Mouse (Mus musculus) frontal cortex, postnatal 14 days (tissue): ENCODE data around the gene Ehbp1.
A peak's percentile ranks its signal among the peaks of the same experiment; 100 is the strongest.

ENCODE experiments used
- DNase-seq, 2 experiments: peaks; one replicate each; pipeline ENCODE4 v3.0.0; 2022; ENCODE audit warnings: low spot score in 2 of 2

The Ehbp1 gene

DNA sequence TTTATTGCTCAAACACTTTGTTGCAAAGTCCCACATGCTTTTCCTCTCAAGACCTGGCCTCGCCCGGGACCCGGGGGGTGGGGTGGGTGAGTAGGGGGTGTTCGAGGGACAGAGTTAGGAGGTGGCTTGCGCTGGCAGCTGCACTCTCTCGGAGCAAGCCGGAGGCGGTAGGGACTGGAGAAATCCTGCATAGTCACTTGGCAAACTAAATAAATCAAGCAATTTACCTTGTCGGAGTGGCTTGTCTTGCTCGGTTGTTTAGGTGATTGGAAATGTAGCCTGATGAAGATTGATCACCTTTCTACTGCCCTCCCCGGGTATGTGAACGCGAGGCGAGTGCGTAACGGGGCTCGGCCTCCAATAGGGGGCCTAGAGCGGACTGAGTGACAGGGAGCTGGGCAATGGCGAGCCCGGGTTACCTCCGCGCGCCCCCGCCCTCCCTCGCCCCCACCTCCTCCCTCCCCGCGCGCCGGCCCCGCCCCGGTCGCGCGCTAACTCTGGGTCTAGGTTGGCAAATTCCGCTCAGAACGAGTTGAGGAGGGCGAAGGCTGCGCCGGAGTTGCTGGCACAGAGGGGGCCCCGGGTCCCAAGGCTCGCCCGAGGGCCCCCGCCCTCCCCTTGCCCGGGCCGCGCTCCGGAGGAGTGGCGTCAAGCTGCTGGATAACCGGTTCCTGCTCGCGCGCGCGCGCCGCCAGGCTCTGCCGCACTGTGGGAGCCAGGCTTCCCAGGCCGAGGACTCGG, 340.6 kb downstream of the Ehbp1 start:
- peak; percentile 27 to 55 for DNase-seq

DNA sequence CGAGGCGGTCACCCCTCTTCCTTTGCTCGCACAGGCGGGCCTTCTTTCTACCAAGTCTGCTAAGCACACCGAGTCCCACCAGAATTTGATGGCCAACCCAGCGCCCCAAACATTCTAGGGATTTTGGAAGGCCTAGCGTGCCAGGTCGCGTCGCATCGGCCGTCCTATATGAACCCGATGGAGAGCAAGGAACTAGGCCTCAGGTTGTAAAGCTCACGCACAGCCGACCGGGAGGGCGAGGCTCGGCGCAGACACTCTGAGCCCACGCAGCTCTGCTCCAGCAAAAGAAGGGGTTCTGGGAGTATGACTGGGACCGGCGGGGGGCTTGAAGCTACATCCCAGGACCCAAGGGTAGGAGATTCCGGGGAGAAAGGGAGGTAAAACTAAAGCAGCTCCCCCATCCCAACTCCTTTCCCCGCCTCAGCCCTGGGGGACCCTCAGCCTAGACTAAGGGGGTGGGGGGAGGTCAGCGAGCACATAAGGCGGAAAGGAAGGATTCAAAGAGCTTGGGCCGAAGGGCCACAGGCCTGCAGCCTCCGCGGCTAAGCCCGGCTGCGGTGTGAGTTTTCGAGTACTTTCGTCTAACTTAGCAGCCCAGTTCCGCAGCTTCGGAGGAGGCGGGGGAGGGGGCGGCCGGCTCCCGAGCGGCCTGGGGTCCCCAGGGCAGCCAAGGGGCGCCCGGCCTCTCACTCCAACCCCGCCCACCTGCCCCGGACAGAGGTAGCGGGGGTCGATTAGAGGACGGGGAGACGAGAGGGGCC, 341.6 kb downstream of the Ehbp1 start:
- DNase-seq = no peak

DNA sequence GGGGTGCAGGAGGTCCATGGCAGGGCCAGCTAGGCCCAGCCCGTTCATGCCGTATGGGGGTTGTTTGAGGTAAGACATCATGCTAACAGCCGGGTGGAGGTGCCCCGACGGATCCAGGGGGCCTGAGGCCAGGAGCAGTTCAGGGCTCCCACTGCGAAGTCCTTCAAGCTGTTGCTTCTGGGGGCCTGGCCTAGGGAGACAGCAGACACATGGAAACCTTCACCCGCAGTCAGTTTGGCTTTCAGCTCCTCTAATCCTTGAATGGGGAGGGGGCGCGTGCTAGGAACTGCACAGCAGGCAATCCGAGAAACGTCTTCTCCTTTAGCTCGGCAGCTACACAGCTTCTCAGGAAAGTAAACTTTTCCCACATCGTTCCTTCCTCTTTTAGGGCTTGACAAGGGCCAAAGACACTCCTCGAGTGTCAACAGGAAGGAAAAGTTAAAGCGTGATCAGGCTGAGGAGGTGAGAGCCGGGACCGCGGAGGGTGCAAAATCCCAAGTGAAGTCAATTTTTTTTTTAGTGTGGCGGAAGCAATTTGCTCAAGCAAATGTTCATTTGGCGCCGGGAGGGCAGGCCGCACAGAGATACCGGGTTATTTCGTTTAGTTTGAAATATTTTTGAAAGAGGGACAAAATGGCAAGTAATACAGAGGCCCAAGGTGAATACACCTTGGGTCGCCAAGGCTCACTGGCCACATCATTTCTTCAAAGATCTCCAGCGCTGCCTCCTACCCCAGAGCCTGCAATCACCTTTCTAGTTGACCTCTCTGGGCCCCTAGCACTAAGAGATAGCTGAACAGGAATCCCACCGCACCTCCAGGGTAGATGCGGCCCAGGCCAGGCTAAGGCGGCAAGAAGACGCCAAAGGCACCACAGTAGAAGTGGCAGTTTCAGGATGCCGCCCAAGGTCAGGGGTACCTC, 342.4 kb downstream of the Ehbp1 start:
- no peak for DNase-seq

DNA sequence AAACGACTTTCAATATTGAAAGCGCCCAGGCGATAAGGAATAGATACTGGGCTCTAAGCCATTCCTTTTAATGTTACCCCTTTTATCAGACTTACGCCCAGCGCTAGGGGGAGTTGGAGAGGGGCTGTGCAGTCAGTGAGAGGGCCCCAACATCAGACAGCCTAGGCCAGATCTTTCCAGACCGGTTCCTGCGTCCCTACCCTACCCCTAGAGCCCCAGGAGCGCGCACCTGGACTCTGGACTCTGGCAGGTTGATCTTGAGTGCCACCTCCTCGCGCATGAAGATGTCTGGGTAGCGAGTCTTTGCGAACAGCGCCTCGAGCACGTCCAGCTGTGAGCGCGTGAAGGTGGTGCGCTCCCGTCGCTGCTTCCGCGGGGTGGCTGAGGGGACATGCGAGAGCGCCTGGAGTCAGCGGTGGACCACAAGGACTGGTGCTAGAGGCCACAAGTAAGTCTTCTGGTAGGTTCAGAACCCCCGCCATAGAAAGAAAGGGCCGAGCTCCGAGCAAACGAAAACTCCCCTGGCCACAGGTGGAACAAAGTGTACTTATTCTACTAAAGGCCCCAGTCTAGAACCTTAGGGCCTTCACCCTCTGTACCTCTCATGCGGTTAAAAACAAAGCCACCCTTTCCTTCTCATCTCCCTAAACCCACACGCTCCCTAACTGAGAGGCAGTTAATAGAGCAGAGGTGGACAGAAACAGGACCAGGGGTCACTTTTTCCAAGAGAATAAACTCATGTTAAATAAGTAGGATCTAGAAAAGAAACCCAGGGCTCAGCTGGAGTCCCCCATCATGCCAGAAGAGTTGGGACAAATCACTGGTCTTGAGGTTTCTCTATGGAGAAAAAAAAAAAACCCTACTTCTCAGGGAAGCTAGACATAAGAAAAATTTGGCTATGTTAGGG, 343.7 kb downstream of the Ehbp1 start:
- no peak for DNase-seq

DNA sequence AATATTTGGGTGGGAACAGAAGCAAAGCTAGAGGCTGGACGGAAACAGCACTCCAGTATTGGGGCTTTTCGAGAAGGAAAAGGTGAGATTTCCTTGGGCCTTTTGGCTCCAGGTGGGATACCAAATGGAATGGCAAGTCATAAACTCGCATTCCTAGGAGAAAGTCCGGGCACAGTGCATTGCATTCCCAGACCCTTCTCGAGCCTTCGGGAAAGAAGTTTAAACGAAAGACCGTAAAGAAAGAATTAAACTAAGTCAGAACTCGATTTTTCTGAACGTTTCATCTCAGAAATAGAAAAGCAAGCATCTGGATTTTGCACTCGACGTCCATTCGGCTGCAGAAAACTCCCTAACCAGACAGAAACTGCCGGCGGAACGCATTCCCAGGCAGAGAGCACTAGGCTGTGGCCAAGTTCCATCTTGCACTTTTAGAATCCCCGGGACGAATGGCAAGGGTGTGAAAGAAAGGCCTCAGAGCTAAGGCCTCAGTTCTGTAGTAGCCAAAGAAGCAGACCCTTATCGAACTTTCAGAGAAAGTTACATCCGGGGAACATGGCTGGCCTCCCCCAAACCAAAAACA, 344.4 kb downstream of the Ehbp1 start:
- no peak for DNase-seq

DNA sequence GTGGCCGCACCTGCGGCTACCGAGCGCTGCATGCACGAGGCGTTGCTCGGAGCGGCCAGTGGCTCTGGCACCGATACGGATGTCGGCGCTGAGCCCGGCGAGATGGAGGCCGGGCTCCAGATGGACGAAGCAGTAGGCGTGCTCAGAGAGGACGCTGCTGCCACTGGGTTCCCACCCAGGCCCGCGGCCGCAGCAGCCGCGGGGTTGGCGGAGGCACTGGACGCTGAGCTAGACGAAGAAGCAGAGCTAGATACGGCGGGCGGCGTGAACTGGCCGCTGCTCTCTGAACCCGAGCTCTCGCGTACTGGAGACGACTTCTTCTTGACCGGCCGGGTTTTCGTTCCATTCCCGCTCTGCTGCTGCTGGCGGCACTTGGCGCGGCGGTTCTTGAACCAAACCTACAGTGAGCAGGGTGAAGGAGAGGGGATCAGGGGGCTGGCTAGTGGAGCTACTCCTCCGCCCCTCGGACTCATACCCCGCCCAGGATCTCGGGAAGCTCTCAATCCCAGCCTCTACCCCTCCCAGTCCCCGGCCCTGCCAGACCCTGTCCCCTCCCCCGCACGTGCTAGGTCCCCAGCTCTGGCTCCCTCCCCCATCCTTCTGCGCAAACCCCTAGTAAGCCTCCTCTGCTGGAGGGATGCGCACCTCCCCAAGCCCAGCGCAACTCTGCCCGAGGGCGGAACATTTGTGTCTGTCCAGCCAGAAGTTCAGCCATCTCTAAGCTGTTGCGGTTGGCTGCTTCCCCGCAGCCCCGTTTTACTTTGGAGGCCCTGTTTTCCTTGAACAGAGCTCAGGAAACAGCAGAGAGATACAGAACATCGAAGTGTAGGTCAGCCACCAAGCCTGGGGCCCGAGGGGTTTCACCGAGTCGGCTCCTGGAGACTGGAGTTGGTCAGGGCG, 345.2 kb downstream of the Ehbp1 start:
- DNase-seq = peak; percentile 16 to 25

DNA sequence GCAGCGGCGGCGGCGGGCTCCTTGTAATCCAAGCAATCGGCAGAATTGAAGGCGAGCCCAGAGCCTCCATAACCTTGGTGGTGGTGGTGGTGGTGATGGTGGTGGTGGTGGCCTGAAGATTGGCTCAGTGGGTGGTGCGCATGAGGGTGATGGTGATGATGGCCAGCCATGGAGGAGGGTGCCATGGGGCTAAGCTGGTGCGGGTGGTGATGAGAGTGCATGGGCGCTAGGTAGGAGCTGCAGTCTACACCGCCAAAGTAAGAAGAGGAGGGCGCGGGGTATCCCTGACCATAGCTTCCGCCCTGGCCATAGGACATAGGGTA, 345.8 kb downstream of the Ehbp1 start:
- DNase-seq = peak in 1 of 2 experiments; percentile 10

DNA sequence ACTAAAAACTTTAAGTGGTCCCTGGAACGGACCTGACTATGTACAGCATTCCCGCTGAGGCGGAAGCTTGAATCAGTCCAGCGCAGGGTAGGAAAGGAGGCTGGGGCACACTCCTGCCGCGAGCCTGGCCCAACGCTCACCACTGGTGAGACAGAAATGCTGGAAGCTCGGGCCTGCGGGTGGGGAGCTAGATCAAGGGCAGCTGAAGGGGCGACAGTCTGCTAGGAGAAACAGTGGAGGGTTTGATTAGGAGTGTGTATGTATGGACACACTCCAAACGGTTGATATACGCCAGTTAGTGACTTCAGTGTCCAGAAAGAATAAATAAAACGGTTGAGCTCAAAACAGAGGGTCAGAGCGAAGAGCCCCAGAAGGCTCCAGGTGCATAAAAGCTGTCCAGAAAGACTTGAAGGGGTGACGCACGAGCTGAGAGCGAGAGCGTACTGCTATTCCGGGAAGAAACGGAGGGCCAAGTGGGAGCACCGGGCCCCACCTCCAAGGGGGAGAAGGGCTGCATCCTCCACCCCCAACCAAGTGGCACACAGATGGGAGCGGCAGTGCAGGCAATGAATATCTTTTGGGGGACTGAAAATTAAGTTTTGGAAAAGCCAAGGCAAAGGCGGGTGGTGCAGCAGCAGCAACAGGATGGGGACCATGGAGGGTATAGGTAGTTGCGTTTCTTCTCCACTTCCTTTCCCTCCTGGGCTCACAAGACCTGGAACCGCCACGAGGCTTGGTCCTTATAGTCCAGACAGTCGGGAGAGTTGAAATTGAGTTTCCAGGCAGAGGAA, 346.4 kb downstream of the Ehbp1 start:
- DNase-seq = no peak

DNA sequence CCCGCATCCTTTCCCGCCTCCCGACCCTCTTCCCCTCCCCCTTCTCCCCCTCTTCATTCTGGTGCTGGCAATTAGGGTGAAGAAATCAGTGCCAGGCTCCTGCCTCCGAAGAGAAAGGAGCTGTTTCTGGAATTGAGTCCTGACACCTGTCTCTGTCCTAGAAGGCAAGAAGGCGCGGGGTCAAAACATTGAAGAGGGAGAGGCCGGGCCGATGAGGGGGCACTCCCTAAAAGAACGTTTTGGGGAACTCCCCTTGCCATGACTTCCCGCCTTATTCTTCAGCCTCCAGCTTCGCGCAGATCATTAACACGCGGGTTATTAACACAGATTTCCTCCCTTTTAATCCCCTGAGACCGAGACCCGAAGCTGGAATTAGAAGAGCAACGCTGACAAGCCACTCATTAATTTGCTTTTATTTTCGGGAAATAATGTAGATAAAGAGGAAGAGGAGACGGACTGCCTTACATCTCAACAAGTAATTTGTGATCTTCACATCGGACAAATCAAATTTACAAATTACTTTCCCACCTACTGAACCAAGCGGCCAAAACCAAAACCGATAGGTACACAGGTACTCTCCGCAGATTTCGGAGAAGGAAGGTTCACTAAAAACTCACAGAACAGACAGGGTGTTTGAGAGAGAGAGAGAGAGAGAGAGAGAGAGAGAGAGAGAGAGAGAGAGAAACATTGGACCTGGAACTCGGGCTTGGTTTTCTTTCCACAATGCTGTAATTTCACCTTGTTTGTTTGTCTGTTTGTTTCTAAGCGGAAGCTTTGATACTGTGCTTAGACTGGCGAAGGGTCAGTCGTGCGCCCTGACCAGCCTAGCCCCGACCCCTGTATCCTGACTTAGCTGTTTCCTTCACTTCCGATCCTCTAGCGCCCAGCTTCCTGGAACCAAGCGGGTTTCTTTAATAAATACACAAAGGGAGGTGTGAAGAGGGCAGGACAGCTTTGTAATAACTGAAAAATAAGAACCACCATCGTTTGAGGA, 347.4 kb downstream of the Ehbp1 start:
- DNase-seq = no peak

DNA sequence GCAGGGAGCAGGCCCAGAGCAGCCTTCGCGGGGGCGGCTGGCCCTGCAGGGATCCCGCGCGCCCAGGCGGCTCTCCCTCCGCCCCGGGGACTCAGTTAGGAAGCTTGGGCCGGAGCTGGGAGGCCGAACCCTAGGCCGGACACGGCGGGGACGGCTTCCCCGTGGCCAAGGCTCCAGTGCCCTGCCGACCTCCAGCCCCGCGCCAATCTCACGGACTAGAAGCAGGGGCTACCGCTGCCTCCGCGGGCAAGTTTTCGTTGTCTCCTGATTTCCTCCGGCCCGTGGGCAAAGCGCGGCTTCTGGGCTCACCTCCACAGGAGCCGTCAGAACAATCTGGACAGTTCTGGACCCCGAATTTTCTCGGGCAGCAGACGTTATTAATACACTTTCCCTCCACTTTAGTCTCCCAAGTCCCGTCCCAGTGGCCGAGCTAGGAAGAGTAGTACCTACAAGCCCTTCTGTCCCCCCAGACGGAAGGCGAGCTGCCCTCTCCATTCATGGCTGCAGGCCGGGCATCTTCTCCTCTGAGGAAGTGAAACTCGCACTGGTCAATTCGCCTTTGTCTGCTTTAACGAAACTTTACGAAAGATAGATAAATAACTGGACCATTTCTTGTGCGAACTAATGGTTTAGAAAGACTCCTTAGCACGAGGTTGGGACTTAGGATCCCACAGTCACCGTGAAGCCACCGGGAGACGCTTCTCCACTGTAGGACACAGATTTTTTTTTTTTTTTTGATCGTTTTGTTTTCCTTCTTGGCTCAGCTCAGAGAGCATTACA, 348.3 kb downstream of the Ehbp1 start:
- DNase-seq = peak; percentile 16 to 23

DNA sequence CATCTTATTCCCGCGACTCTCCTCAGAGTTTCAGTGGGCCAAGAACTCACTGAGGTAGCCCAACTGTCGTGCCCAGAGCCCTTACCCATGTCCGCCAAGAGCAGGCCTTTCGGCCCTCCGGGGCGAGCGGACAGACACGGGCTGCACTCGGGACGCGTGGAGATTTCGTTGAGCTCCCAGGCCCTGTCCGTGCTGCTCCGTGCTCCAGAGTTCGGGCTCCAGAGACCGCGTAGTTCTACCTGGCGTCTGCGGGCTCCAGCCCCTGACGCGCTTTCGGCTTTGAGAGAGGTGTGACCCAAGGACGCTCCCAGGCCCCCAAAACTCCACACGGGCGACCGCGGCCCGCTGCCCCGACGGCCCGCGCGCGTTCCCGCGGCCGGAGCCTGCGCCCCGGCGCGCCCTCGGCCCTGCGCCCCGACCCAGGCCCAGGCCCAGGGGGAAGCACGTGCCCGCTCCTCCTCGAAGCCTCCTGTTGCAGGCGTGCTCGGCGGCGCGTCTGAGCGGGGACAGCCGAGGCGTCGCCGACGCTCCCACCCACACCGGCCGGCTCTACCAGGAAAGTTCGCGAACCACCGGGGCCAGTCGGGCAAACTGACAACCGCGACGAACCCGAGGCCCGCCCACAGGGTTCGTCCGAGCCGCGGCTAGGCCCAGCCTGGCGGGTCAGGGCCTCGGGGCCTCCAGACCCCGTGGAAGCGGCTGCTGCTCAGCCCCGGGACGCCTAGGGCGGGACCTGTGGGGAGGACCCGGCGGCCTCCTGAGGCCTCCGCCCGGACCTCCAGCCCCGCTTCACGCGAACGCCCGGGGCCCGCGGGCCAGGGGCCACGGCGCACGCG, 349.1 kb downstream of the Ehbp1 start:
- DNase-seq = no peak

DNA sequence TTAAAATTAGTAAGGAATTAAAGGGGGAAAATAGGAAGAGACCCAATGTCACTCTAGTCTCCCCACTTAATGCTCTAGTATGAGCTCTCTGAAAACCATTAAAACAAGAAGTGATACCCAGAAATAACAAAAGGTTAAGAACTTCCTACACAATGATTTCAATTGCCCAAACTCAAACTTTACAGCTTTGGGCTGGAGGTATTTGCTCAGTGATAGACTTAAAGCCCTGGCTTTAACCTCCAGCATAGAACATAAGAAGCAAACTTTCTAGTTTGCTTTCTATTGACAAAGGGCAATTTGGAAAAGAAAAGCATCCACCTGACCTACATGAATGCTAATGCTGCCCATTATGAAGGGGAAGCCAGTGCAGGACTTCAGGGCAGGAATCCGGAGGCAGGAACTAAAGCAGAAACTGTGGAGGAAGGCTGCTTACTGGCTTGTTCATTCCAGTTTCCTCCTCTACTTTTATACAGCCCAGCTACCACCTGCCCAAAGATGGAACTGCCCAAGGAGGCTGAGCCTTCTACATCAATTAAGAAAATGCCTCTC, 353.6 kb downstream of the Ehbp1 start:
- DNase-seq = no peak

DNA sequence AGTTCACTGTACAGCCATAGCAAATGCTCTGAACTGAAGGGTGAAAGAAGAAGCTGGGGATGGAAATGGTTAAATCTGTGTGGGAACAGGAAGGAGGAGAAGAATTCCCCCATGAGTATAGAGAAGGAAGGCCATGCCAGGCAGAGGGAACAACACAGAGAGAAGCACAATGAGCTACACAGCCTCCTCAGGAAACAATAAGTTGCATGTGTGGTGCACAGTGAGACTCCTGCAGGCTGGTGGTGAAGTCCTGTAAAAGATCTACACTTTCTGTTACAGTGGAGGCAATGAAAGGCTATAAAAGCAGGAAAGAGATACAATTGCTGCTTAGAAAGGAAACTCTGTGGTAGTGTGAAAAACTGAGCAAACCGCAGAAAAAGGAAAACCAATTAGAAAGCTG, 357.0 kb downstream of the Ehbp1 start:
- DNase-seq = no peak

DNA sequence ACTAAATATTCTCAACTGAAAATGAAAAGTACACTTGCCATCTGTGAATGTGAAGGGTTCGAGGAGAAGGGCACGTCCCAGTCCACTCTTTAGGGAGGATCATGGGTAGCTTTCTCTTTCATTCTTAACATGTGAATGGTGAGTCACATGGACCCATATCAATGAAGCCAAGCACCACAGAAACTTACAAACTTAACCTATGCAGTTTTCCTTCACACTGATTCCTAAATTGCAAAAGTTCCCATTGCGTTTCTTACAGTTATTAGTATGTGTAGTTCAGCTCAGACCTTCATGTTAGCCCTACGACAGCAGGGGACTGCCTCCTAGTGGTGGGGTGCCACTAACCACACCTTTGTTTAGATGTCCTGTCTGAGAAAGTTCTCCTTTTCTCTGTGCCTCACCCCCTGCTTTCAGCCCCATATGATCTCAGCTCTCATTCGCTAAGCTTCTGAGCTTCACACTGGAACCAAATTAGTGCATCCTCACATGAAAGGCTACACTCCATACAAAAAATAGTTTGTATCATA, 368.0 kb downstream of the Ehbp1 start:
- no peak for DNase-seq

DNA sequence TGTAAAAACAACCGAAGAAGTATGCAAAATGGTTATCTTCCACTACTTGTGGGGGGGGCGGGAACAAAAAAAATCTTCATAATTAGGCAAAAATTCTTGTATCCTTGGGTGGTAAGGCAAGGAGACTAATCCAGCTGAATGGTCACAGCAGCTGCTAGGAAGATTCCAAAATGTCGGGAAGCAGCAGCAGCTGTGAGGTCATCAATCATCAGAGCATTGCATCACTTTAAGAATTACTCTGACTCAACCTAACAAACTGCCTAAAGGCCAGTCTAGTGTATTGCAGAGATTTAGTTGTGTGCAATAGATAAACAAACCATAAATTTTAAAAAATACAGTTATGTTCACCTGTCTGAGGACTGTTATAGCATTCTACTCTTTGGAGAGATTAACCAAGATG, 368.5 kb downstream of the Ehbp1 start:
- no peak for DNase-seq

DNA sequence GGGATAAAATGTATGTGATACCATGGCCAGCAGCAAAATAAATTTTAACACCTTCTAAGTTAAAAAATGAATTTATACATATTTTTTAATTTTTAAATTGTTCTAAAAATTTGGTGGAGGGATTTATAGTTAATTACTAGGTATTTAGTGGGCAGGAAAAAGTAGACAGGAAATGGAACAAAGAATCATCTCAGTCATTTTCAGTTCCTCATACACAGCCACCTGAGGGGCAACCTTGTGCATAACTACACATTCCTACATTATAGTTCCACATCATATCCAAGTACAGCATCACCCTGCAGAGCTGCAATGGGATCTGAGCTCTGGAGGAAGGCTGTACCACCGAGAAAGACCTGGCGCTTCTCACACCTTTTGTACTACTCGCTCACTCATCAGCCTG, 373.2 kb downstream of the Ehbp1 start:
- DNase-seq = no peak
